Mouse (Mus musculus) adrenal gland, postnatal 14 days (tissue): Measurements from ENCODE around the gene Adad1. TPM values are rescaled to one million over a fixed set of nuclear protein-coding genes. Genes with fewer than 3 reads are reported as not detected.

Experiments used
- DNase-seq: peaks from one replicate; pipeline ENCODE4 v3.0.0; 2021; ENCODE audit warnings: mixed read lengths
- long read RNA-seq, 2 experiments: library from polyadenylated mRNA; stranded (forward); transcript quantifications; one replicate each; pipeline ENCODE4 v2.0.0; 2021
- total RNA-seq: library from RNA; stranded (reverse); gene quantifications from 2 replicates; pipeline ENCODE4 v1.2.3, GENCODE M21; 2021

Gene Adad1
- not detected in 2 replicates for total RNA-seq
- long read RNA-seq, experiment 1, result 0 reads
- long read RNA-seq, experiment 2, result 0 reads

GRCm38 (mm10) chr3:37063406-37063805, at the start of gene Adad1:
TSS of gene Adad1 (plus strand) at chr3:37063527.
- peak; percentile 6 for DNase-seq

- no peak for DNase-seq
Observed at GRCm38 (mm10) chr3:37037979-37038378, 25.3 kb upstream of the Adad1 start.

GRCm38 (mm10) chr3:37039811-37040210, 23.5 kb upstream of the Adad1 start:
- DNase-seq, result peak; percentile 51

GRCm38 (mm10) chr3:37051491-37051890, 11.8 kb upstream of the Adad1 start:
- no peak for DNase-seq

GRCm38 (mm10) chr3:37073211-37073610, 9.9 kb downstream of the Adad1 start:
- DNase-seq, result peak; percentile 54

- DNase-seq, result no peak
Observed at GRCm38 (mm10) chr3:37084860-37085259, 21.5 kb downstream of the Adad1 start.

- DNase-seq, result no peak
Observed at GRCm38 (mm10) chr3:37090721-37091120, 27.4 kb downstream of the Adad1 start.

- no peak for DNase-seq
Observed at GRCm38 (mm10) chr3:37125655-37126054, 62.3 kb downstream of the Adad1 start, which contains the start of gene Il2. TSS of gene Il2 (minus strand) at chr3:37125959.

- DNase-seq, result no peak
Observed at GRCm38 (mm10) chr3:37126162-37126561, 62.8 kb downstream of the Adad1 start.

GRCm38 (mm10) chr3:37128269-37128668, 64.9 kb downstream of the Adad1 start:
- no peak for DNase-seq

- DNase-seq, result no peak
Observed at GRCm38 (mm10) chr3:37129063-37129462, 65.7 kb downstream of the Adad1 start.

- no peak for DNase-seq
Observed at GRCm38 (mm10) chr3:37137231-37137630, 73.9 kb downstream of the Adad1 start.

GRCm38 (mm10) chr3:37139192-37139591, 75.9 kb downstream of the Adad1 start:
- DNase-seq, result no peak

GRCm38 (mm10) chr3:37140168-37140906, 77.0 kb downstream of the Adad1 start:
- DNase-seq, result no peak

GRCm38 (mm10) chr3:37141827-37142226, 78.5 kb downstream of the Adad1 start:
- DNase-seq, result no peak

GRCm38 (mm10) chr3:37144979-37145378, 81.7 kb downstream of the Adad1 start:
- DNase-seq, result no peak

GRCm38 (mm10) chr3:37146406-37146805, 83.1 kb downstream of the Adad1 start:
- peak; percentile 57 for DNase-seq

- DNase-seq, result no peak
Observed at GRCm38 (mm10) chr3:37146810-37147209, 83.5 kb downstream of the Adad1 start.

GRCm38 (mm10) chr3:37152274-37152673, 88.9 kb downstream of the Adad1 start:
- no peak for DNase-seq

- DNase-seq, result no peak
Observed at GRCm38 (mm10) chr3:37153004-37153403, 89.7 kb downstream of the Adad1 start.

- DNase-seq, result no peak
Observed at GRCm38 (mm10) chr3:37154396-37154795, 91.1 kb downstream of the Adad1 start.

- DNase-seq, result no peak
Observed at GRCm38 (mm10) chr3:37157082-37157481, 93.8 kb downstream of the Adad1 start.

GRCm38 (mm10) chr3:37158246-37158645, 94.9 kb downstream of the Adad1 start:
- DNase-seq, result no peak

GRCm38 (mm10) chr3:37161096-37161495, 97.8 kb downstream of the Adad1 start:
- no peak for DNase-seq
